Mouse (Mus musculus) midbrain, embryonic 12.5 days (tissue): Measurements from ENCODE around the gene Ankrd10. TPM values are rescaled to one million over a fixed set of nuclear protein-coding genes. Genes with fewer than 3 reads are reported as not detected.
A peak's percentile ranks its signal among the peaks of the same experiment; 100 is the strongest.
"Not testable (repeated sequence)": the region's sequence is repeated elsewhere in the genome, so short reads cannot be mapped to it uniquely, and the experiment has no call there.

Experiments used
- ATAC-seq: fragments of 200-750 bp; cut with Nextera tagmentation; 2 replicates; pipeline ENCODE4 v1.8.0; 2017; ENCODE audit warnings: low read depth, moderate TSS enrichment, moderate library complexity; ENCODE audit not compliant: low FRiP score
- H3K27ac ChIP-seq: fragments of 300-500 bp; sonication (generic); replicated peaks from 2 replicates; pipeline ENCODE4 v1.5.1; 2016; ENCODE audit warnings: mild to moderate bottlenecking
- H3K27me3 ChIP-seq: fragments of 300-500 bp; sonication (generic); 2 replicates; pipeline ENCODE4 v1.6.1; 2016; ENCODE audit warnings: mild to moderate bottlenecking
- H3K36me3 ChIP-seq: fragments of 300-500 bp; sonication (generic); 2 replicates; pipeline ENCODE4 v1.6.1; 2016
- H3K4me1 ChIP-seq: fragments of 300-500 bp; sonication (generic); 2 replicates; pipeline ENCODE4 v1.6.1; 2016
- H3K4me2 ChIP-seq: fragments of 300-500 bp; sonication (generic); replicated peaks from 2 replicates; pipeline ENCODE4 v1.6.1; 2016; ENCODE audit warnings: mild to moderate bottlenecking, moderate library complexity
- H3K4me3 ChIP-seq: fragments of 300-500 bp; sonication (generic); 2 replicates; pipeline ENCODE4 v1.5.1; 2016; ENCODE audit warnings: mild to moderate bottlenecking
- H3K9ac ChIP-seq: fragments of 300-500 bp; sonication (generic); replicated peaks from 2 replicates; pipeline ENCODE4 v1.6.1; 2016; ENCODE audit warnings: mild to moderate bottlenecking, moderate library complexity
- H3K9me3 ChIP-seq: fragments of 300-500 bp; sonication (generic); 2 replicates; pipeline ENCODE4 v1.6.1; 2016; ENCODE audit warnings: mild to moderate bottlenecking
- WGBS: fragments of 180-500 bp; shearing (Covaris S2); methylation state at CpG from one replicate; pipeline ENCODE4 v1.1.7; 2016; 5-methylcytosine and 5-hydroxymethylcytosine counted together
- polyA plus RNA-seq: library from polyadenylated mRNA; unstranded; fragments of >200 nt; fragmentation: Nextera tagmentation; extraction: Ambion mirVana; gene quantifications from 2 replicates; pipeline ENCODE4 v1.2.1, GENCODE M21; 2016

Ankrd10 gene
- 119 TPM in 2 replicates for polyA plus RNA-seq

- Histone ChIP-seq H3K36me3 (peaks cover 26% of the 10 kb centered on the region), H3K4me3 (peak within 1 kb of the TSS; percentile 95), H3K27me3 (no peaks in the 10 kb centered on the region), H3K4me2 (peak within 1 kb of the TSS; percentile 93), H3K4me1 (peaks cover 31% of the 10 kb centered on the region), H3K9me3 (no peaks in the 10 kb centered on the region), H3K9ac (peak within 1 kb of the TSS; percentile 95), H3K27ac (peak within 1 kb of the TSS; percentile 99)
- ATAC-seq, result peak; percentile 94
- WGBS, result under 1% methylated on average over 40 of the region's 40 CpGs
Observed at GRCm38 (mm10) chr8:11635611-11636081, at the start of gene Ankrd10. Gene Ankrd10 (minus strand): TSS chr8:11635757.

GRCm38 (mm10) chr8:11684558-11684957 lies 49.0 kb upstream of the Ankrd10 start:
- Histone ChIP-seq H3K4me2 (no peak overlapping the region), H3K27me3 (no peaks in the 10 kb centered on the region), H3K9ac (no peak overlapping the region), H3K4me3 (no peak overlapping the region), H3K9me3 (no peaks in the 10 kb centered on the region), H3K4me1 (no peaks in the 10 kb centered on the region), H3K27ac (no peak overlapping the region), H3K36me3 (no peaks in the 10 kb centered on the region)
- 90% methylated on average over 7 of the region's 7 CpGs for WGBS
- ATAC-seq, result no peak

- H3K36me3 ChIP-seq, result no peaks in the 10 kb centered on the region
- 78% methylated on average over 2 of the region's 2 CpGs for WGBS
- no peaks in the 10 kb centered on the region for H3K9me3 ChIP-seq
Observed at GRCm38 (mm10) chr8:11668308-11668707, 32.8 kb upstream of the Ankrd10 start.

GRCm38 (mm10) chr8:11666023-11666716 lies 30.6 kb upstream of the Ankrd10 start:
- 88% methylated on average over 20 of the region's 20 CpGs for WGBS
- not testable (repeated sequence) for H3K36me3 ChIP-seq, H3K9me3 ChIP-seq, H3K27ac ChIP-seq, H3K4me3 ChIP-seq, H3K4me1 ChIP-seq, H3K9ac ChIP-seq, ATAC-seq, H3K27me3 ChIP-seq, H3K4me2 ChIP-seq

More at GRCm38 (mm10) chr8:11668308-11668707, 32.8 kb upstream of the Ankrd10 start:
- H3K4me1 ChIP-seq, result no peaks in the 10 kb centered on the region
- H3K4me3 ChIP-seq, result no peak overlapping the region
- ATAC-seq, result no peak
- no peaks in the 10 kb centered on the region for H3K27me3 ChIP-seq
- H3K4me2 ChIP-seq, result no peak overlapping the region
- no peak overlapping the region for H3K27ac ChIP-seq
- H3K9ac ChIP-seq, result no peak overlapping the region

GRCm38 (mm10) chr8:11661969-11662368 lies 26.4 kb upstream of the Ankrd10 start:
- no peaks in the 10 kb centered on the region for H3K27me3 ChIP-seq
- no peaks in the 10 kb centered on the region for H3K9me3 ChIP-seq
- H3K4me3 ChIP-seq, result no peak overlapping the region
- no peak overlapping the region for H3K4me2 ChIP-seq
- 84% methylated on average over 3 of the region's 3 CpGs for WGBS
- H3K36me3 ChIP-seq, result no peaks in the 10 kb centered on the region
- H3K9ac ChIP-seq, result no peak overlapping the region
- H3K27ac ChIP-seq, result no peak overlapping the region
- no peak for ATAC-seq
- H3K4me1 ChIP-seq, result no peaks in the 10 kb centered on the region

- H3K27ac ChIP-seq, result no peak overlapping the region
- H3K36me3 ChIP-seq, result no peaks in the 10 kb centered on the region
- no peak overlapping the region for H3K9ac ChIP-seq
- no peaks in the 10 kb centered on the region for H3K4me1 ChIP-seq
- no peak overlapping the region for H3K4me3 ChIP-seq
- H3K27me3 ChIP-seq, result no peaks in the 10 kb centered on the region
- no peak for ATAC-seq
- no peak overlapping the region for H3K4me2 ChIP-seq
- WGBS, result 90% methylated on average over 5 of the region's 5 CpGs
- no peaks in the 10 kb centered on the region for H3K9me3 ChIP-seq
Observed at GRCm38 (mm10) chr8:11650021-11650420, 14.5 kb upstream of the Ankrd10 start.

GRCm38 (mm10) chr8:11643123-11643522 lies 7.6 kb upstream of the Ankrd10 start:
- Histone ChIP-seq H3K9ac (no peak overlapping the region), H3K27me3 (no peaks in the 10 kb centered on the region), H3K9me3 (no peaks in the 10 kb centered on the region), H3K4me3 (no peak overlapping the region), H3K36me3 (peaks cover 13% of the 10 kb centered on the region; the same call in 1 of the 2 replicates), H3K4me2 (no peak overlapping the region), H3K27ac (no peak overlapping the region), H3K4me1 (no peaks in the 10 kb centered on the region)
- 91% methylated on average over 2 of the region's 2 CpGs for WGBS
- ATAC-seq, result no peak

GRCm38 (mm10) chr8:11640606-11641005 lies 5.0 kb upstream of the Ankrd10 start:
- no peak overlapping the region for H3K4me3 ChIP-seq
- H3K9ac ChIP-seq, result no peak overlapping the region
- no peaks in the 10 kb centered on the region for H3K27me3 ChIP-seq
- no peak overlapping the region for H3K4me2 ChIP-seq
- H3K36me3 ChIP-seq, result peaks cover 13% of the 10 kb centered on the region; the same call in 1 of the 2 replicates
- WGBS, result 60% methylated on average over 2 of the region's 2 CpGs
- H3K9me3 ChIP-seq, result no peaks in the 10 kb centered on the region
- no peak for ATAC-seq
- peaks cover 10% of the 10 kb centered on the region for H3K4me1 ChIP-seq
- no peak overlapping the region for H3K27ac ChIP-seq

- peaks cover 28% of the 10 kb centered on the region for H3K4me1 ChIP-seq
- WGBS, result 96% methylated on average over 7 of the region's 7 CpGs
- no peaks in the 10 kb centered on the region for H3K27me3 ChIP-seq
- H3K27ac ChIP-seq, result no peak overlapping the region
- H3K9ac ChIP-seq, result no peak overlapping the region
- peaks cover 16% of the 10 kb centered on the region for H3K36me3 ChIP-seq
- no peak for ATAC-seq
- no peaks in the 10 kb centered on the region for H3K9me3 ChIP-seq
- no peak overlapping the region for H3K4me2 ChIP-seq
- H3K4me3 ChIP-seq, result no peak overlapping the region
Observed at GRCm38 (mm10) chr8:11637531-11637930, 2.0 kb upstream of the Ankrd10 start.

GRCm38 (mm10) chr8:11636324-11637057 lies 934 bp upstream of the Ankrd10 start:
- peaks cover 31% of the 10 kb centered on the region for H3K4me1 ChIP-seq
- H3K9me3 ChIP-seq, result no peaks in the 10 kb centered on the region
- ATAC-seq, result peak; percentile 50
- H3K27me3 ChIP-seq, result no peaks in the 10 kb centered on the region
- H3K9ac ChIP-seq, result peak overlapping the region; percentile 95
- H3K4me2 ChIP-seq, result peak overlapping the region; percentile 93
- 6% methylated on average over 30 of the region's 30 CpGs for WGBS
- peaks cover 24% of the 10 kb centered on the region for H3K36me3 ChIP-seq
- H3K27ac ChIP-seq, result peak overlapping the region; percentile 99
- H3K4me3 ChIP-seq, result peak overlapping the region; percentile 95

GRCm38 (mm10) chr8:11635012-11635577 lies 462 bp downstream of the Ankrd10 start:
- Histone ChIP-seq H3K4me2 (peak overlapping the region; percentile 93), H3K36me3 (peaks cover 27% of the 10 kb centered on the region), H3K9ac (peak overlapping the region; percentile 95), H3K4me3 (peak overlapping the region; percentile 95), H3K4me1 (peaks cover 31% of the 10 kb centered on the region), H3K9me3 (no peaks in the 10 kb centered on the region), H3K27me3 (no peaks in the 10 kb centered on the region), H3K27ac (peak overlapping the region; percentile 99)
- ATAC-seq, result peak; percentile 81
- WGBS, result under 1% methylated on average over 69 of the region's 70 CpGs
